Mouse (Mus musculus) kidney, adult 11 months (tissue): ENCODE measurements at regions not wholly inside any gene's neighbourhood (a gene's known extent, or its start where the extent isn't known, plus 50 kb on each side); places are given as distances from the start of the nearest gene placed in this dataset.
"Not testable (repeated sequence)": the region's sequence is repeated elsewhere in the genome, so short reads cannot be mapped to it uniquely, and the experiment has no call there.

Source experiments
- DNase-seq: peaks from one replicate; pipeline ENCODE4 v3.0.0; 2022

- no peak for DNase-seq
These were observed 176.5 kb downstream of the Alg10b start for GRCm38 (mm10) chr15:90400326-90401280.

GRCm38 (mm10) chr15:90420776-90421175 is 196.7 kb downstream of the Alg10b start:
- no peak for DNase-seq

DNA sequence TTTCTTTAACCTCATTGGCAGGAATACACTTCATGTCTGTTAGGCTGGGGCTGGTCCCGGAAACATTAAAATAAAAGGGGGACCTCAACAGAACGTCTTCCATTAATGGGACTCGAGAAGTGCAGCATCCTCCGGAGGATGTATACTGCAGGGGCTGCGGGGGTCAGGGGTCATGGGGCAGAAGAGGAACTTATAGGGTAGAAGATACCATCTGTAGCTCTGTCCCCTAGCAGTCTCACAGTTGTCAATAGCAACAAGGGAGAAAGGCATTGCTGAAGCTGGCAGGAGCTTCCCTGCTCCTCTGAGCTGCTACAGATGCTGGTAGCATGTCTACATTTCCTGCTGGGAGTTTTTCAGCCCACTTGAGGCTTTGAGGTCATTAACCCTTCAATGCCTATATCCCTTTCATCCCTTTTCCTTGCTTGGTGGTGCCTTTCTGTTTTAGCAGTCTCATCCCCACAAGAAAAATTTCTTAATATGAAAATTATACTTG is 198.1 kb downstream of the Alg10b start:
- DNase-seq = no peak

- not testable (repeated sequence) for DNase-seq
These were observed 206.9 kb downstream of the Alg10b start for GRCm38 (mm10) chr15:90431048-90431447.

- DNase-seq = no peak
These were observed 208.0 kb downstream of the Alg10b start for GRCm38 (mm10) chr15:90432154-90432553.

GRCm38 (mm10) chr15:90435286-90435685 is 211.2 kb downstream of the Alg10b start:
- DNase-seq = no peak
